Mouse (Mus musculus): ENCODE data around the gene Rbmxl1. TPM values are rescaled to one million over a fixed set of nuclear protein-coding genes. Genes with fewer than 3 reads are reported as not detected.

Rbmxl1 gene
- polyA plus RNA-seq, 1 experiment from 2014 or later: 67.9 TPM

GRCm38 (mm10) chr8:78463941-78464340 lies 44.8 kb downstream of the Rbmxl1 start:
- ATAC-seq: peak; percentile 62; the same call in 1 of the 2 replicates
- no peaks in the 10 kb centered on the region for H3K4me1 ChIP-seq (ENCODE audit: insufficient read depth, low read depth, low read length)
- WGBS: 51% methylated on average over 2 of the region's 2 CpGs

GRCm38 (mm10) chr8:78456441-78456840 lies 52.3 kb downstream of the Rbmxl1 start:
- no peak for TF ChIP-seq CTCF (IDR thresholded peaks at IDR 0.05)
- TF ChIP-seq EP300 (IDR thresholded peaks at IDR 0.05): no peak
- Histone ChIP-seq H3K27me3 (replicated peaks; ENCODE audit: insufficient read depth, low read length) (no peaks in the 10 kb centered on the region), H3K36me3 (ENCODE audit: insufficient read depth, low read length) (no peaks in the 10 kb centered on the region), H3K4me3 (ENCODE audit: low read depth, low read length) (no peak overlapping the region), H3K27ac (ENCODE audit: low read length) (no peak overlapping the region), H3K9me3 (ENCODE audit: low read length) (no peaks in the 10 kb centered on the region), H3K4me1 (ENCODE audit: insufficient read depth, low read depth, low read length) (no peaks in the 10 kb centered on the region), H3K4me2 (replicated peaks; ENCODE audit: low read depth, low read length) (no peak overlapping the region), H3K9ac (replicated peaks; ENCODE audit: low read depth) (no peak overlapping the region)
- 68% methylated on average over 3 of the region's 3 CpGs for WGBS
- no peak for ATAC-seq
- no peak for DNase-seq (ENCODE audit: low spot score)

More at GRCm38 (mm10) chr8:78463941-78464340, 44.8 kb downstream of the Rbmxl1 start:
- no peak overlapping the region for H3K4me3 ChIP-seq (ENCODE audit: low read depth, low read length)
- no peak overlapping the region for H3K4me2 ChIP-seq (replicated peaks; ENCODE audit: low read depth, low read length)
- no peak overlapping the region for H3K9ac ChIP-seq (replicated peaks; ENCODE audit: low read depth)
- no peaks in the 10 kb centered on the region for H3K9me3 ChIP-seq (ENCODE audit: low read length)
- TF ChIP-seq CTCF (IDR thresholded peaks at IDR 0.05): no peak
- peak; percentile 37 for DNase-seq (ENCODE audit: low spot score)
- H3K36me3 ChIP-seq (ENCODE audit: insufficient read depth, low read length): no peaks in the 10 kb centered on the region
- H3K27me3 ChIP-seq (replicated peaks; ENCODE audit: insufficient read depth, low read length): no peaks in the 10 kb centered on the region
- no peak overlapping the region for H3K27ac ChIP-seq (ENCODE audit: low read length)

Other genes with a start within 250 kb of the Rbmxl1 start
- not detected in 2 replicates for gene Pou4f2, start 72.3 kb downstream of the Rbmxl1 start, polyA plus RNA-seq (2015; fragmentation: Nextera tagmentation; extraction: Ambion mirVana)
- 10.9 and 13.8 TPM in 2 replicates for gene Slc10a7, start 448 bp upstream of the Rbmxl1 start, polyA plus RNA-seq (2015; fragmentation: Nextera tagmentation; extraction: Ambion mirVana)